8 mouse cellular contexts compared by ENCODE assay signal in the genomic region with DNA sequence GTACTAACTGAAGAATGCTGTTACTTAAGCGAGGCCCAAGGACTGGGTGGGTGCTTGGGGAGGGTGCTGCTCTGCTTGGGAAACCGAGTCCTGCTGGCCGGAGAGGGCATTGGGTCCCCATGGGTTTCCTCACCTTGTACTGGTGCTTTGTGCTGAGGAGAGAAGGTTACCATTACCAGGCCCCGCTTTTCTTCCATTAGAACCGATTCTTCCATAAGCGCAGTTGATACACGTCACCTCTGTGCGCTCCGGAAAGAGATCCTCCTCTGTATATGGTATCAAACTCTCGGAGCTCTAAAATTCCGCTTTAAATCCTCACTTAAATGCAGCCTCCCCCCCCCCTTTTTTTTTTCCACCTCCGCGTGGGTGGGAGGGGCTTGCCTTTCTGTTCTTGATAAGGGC. TPM values are rescaled to one million over a fixed set of nuclear protein-coding genes. Genes with fewer than 3 reads are reported as not detected.
DNase-seq lines count a peak whose midpoint lies in the region; ATAC-seq and TF ChIP-seq lines count a peak whose summit lies in the region.

No protein-coding gene starts in this region.

- 0 out of 2 replicates have a peak, but pooled peaks cover 10% of the 10 kb centered on the region for H3K4me1 ChIP-seq in heart, postnatal 0 days (ENCODE audit: control insufficient read depth, insufficient read depth)
- H3K4me1 ChIP-seq in liver, adult 2 months (ENCODE audit: control insufficient read depth, insufficient read depth, low read length) = peaks cover 4% of the 10 kb centered on the region; the same call in 1 of the 2 replicates

- no peaks in the 10 kb centered on the region for H3K9me3 ChIP-seq in heart, postnatal 0 days (replicated peaks; ENCODE audit: control insufficient read depth, low read length)

- no peak for TF ChIP-seq POLR2A in liver, adult 2 months (IDR thresholded peaks at IDR 0.05; ENCODE audit: extremely low read depth, insufficient read depth, low read length)

- H3K79me2 ChIP-seq in liver, adult 2 months (ENCODE audit: control insufficient read depth, insufficient read depth, low read length) = peaks cover 13% of the 10 kb centered on the region; the same call in 1 of the 2 replicates

- H3K36me3 ChIP-seq in heart, postnatal 0 days (replicated peaks; ENCODE audit: control insufficient read depth, insufficient read depth, low read length) = peaks cover 37% of the 10 kb centered on the region
- H3K36me3 ChIP-seq in liver, adult 2 months (ENCODE audit: control insufficient read depth, insufficient read depth, low read length) = peaks cover 15% of the 10 kb centered on the region

- WGBS in heart, postnatal 0 days = 0% methylated on average over 13 of the region's 13 CpGs
- under 1% methylated on average over 13 of the region's 13 CpGs for WGBS in liver, adult 2 months

- TF ChIP-seq EP300 in heart, postnatal 0 days (IDR thresholded peaks at IDR 0.05; ENCODE audit: low read depth) = no peak

- peak; percentile 15; the same call in 1 of the 2 replicates for ATAC-seq in frontal cortex, adult (ENCODE audit: low TSS enrichment)
- peak; percentile 25; the same call in 1 of the 2 replicates for ATAC-seq in heart, postnatal 0 days (ENCODE audit: insufficient read depth, low read depth)

- no peak for DNase-seq in frontal cortex, postnatal 10 days (ENCODE audit: low spot score in 2 of 2)
- peak; percentile 77 for DNase-seq in 3T3-L1 (ENCODE audit: low read depth, low spot score)
- DNase-seq in c-Kit-positive CD71-positive TER-119-negative erythroid progenitor cells, embryonic 14.5 days (ENCODE audit: low read depth) = peak; percentile 59
- DNase-seq in heart, postnatal 0 days (ENCODE audit: low spot score) = peak; percentile 75
- DNase-seq in liver, adult 2 months (ENCODE audit: extremely low read depth, low read depth, low spot score) = peak; percentile 57
- DNase-seq in right cerebral cortex, adult 18-20 months = peak; percentile 45
- DNase-seq in adrenal gland, postnatal 25 days = no peak

- H3K4me2 ChIP-seq in heart, postnatal 0 days (ENCODE audit: low read depth, low read length) = peak overlapping the region; percentile 66

- H3K9ac ChIP-seq in heart, postnatal 0 days (replicated peaks; ENCODE audit: low read depth, low read length) = peak overlapping the region; percentile 90
- H3K9ac ChIP-seq in liver, adult 2 months (ENCODE audit: low read depth, low read length) = peak overlapping the region; percentile 94

- no peaks in the 10 kb centered on the region for H3K27me3 ChIP-seq in heart, postnatal 0 days (ENCODE audit: control insufficient read depth, insufficient read depth, low read length)
- no peaks in the 10 kb centered on the region for H3K27me3 ChIP-seq in liver, adult 2 months (ENCODE audit: control insufficient read depth, insufficient read depth, low read length)

- H3K27ac ChIP-seq in heart, postnatal 0 days (ENCODE audit: low read depth) = peak overlapping the region; percentile 98
- H3K27ac ChIP-seq in liver, adult 2 months (replicated peaks; ENCODE audit: insufficient read depth, low read depth, low read length) = peak overlapping the region; percentile 80

- H3K4me3 ChIP-seq in heart, postnatal 0 days (ENCODE audit: low read depth, low read length) = peak overlapping the region; percentile 91
- H3K4me3 ChIP-seq in liver, adult 2 months (ENCODE audit: insufficient read depth, low read depth, low read length) = peak overlapping the region; percentile 81

- TF ChIP-seq CTCF in heart, postnatal 0 days (IDR thresholded peaks at IDR 0.05; ENCODE audit: low read depth) = no peak
- no peak for TF ChIP-seq CTCF in liver, adult 2 months (IDR thresholded peaks at IDR 0.05; ENCODE audit: low read depth, low read length)

RNA-seq across cellular contexts. Expression of gene Qrich1, which starts 1.3 kb away (rescaled TPM):
- total RNA-seq in heart, postnatal 0 days (2014; rRNA removed; ENCODE audit: low replicate concordance) = 138 and 154 TPM in 2 replicates
- 52.5 and 55.4 TPM in 2 replicates for polyA plus RNA-seq in heart, postnatal 0 days (2015; fragmentation: Nextera tagmentation; extraction: Ambion mirVana)
- 43.0 and 52.7 TPM in 2 replicates for total RNA-seq in liver, adult 2 months (2014; rRNA removed)
- polyA plus RNA-seq in liver, adult 2 months (2012; rRNA removed) = 50.7 and 54.9 TPM in 2 replicates
- total RNA-seq in adrenal gland, postnatal 25 days (2021) = 126 and 144 TPM in 2 replicates

RNA-seq across cellular contexts. Expression of gene Qars, which starts 10.4 kb away (rescaled TPM):
- 175 and 188 TPM in 2 replicates for total RNA-seq in heart, postnatal 0 days (2014; rRNA removed; ENCODE audit: low replicate concordance)
- 44.7 and 49.2 TPM in 2 replicates for polyA plus RNA-seq in heart, postnatal 0 days (2015; fragmentation: Nextera tagmentation; extraction: Ambion mirVana)
- 69.6 and 70.6 TPM in 2 replicates for total RNA-seq in liver, adult 2 months (2014; rRNA removed)
- 90.2 and 99.4 TPM in 2 replicates for polyA plus RNA-seq in liver, adult 2 months (2012; rRNA removed)
- 221 and 259 TPM in 2 replicates for total RNA-seq in adrenal gland, postnatal 25 days (2021)

RNA-seq across cellular contexts. Expression of gene Usp19, which starts 27.5 kb away (rescaled TPM):
- total RNA-seq in heart, postnatal 0 days (2014; rRNA removed; ENCODE audit: low replicate concordance) = 108 and 136 TPM in 2 replicates
- polyA plus RNA-seq in heart, postnatal 0 days (2015; fragmentation: Nextera tagmentation; extraction: Ambion mirVana) = 34.8 and 38.2 TPM in 2 replicates
- total RNA-seq in liver, adult 2 months (2014; rRNA removed) = 24.3 and 34.1 TPM in 2 replicates
- polyA plus RNA-seq in liver, adult 2 months (2012; rRNA removed) = 51.7 and 80.5 TPM in 2 replicates
- 292 and 314 TPM in 2 replicates for total RNA-seq in adrenal gland, postnatal 25 days (2021)

RNA-seq across cellular contexts. Expression of gene Lamb2, which starts 38.4 kb away (rescaled TPM):
- 161 and 182 TPM in 2 replicates for total RNA-seq in heart, postnatal 0 days (2014; rRNA removed; ENCODE audit: low replicate concordance)
- 44.4 and 50.8 TPM in 2 replicates for polyA plus RNA-seq in heart, postnatal 0 days (2015; fragmentation: Nextera tagmentation; extraction: Ambion mirVana)
- total RNA-seq in liver, adult 2 months (2014; rRNA removed) = 4.0 and 4.8 TPM in 2 replicates
- polyA plus RNA-seq in liver, adult 2 months (2012; rRNA removed) = 2.7 and 5.0 TPM in 2 replicates
- 114 and 134 TPM in 2 replicates for total RNA-seq in adrenal gland, postnatal 25 days (2021)

RNA-seq across cellular contexts. Expression of gene Impdh2, which starts 42.2 kb away (rescaled TPM):
- 69.2 and 87.5 TPM in 2 replicates for total RNA-seq in heart, postnatal 0 days (2014; rRNA removed; ENCODE audit: low replicate concordance)
- 52.6 and 54.7 TPM in 2 replicates for polyA plus RNA-seq in heart, postnatal 0 days (2015; fragmentation: Nextera tagmentation; extraction: Ambion mirVana)
- total RNA-seq in liver, adult 2 months (2014; rRNA removed) = 33.6 and 39.3 TPM in 2 replicates
- 62.5 and 72.8 TPM in 2 replicates for polyA plus RNA-seq in liver, adult 2 months (2012; rRNA removed)
- 66.3 and 95.0 TPM in 2 replicates for total RNA-seq in adrenal gland, postnatal 25 days (2021)

Comparison
In these comparisons a context has a peak if more than half of its experiments do, and no peak if none do; other contexts are left out.
1. DNase-seq: peak in 3T3-L1 (single experiment), c-Kit-positive CD71-positive TER-119-negative erythroid progenitor cells, embryonic 14.5 days (single experiment), heart, postnatal 0 days (single experiment), liver, adult 2 months (single experiment) and right cerebral cortex, adult 18-20 months (single experiment); none in frontal cortex, postnatal 10 days (0 of 2) and adrenal gland, postnatal 25 days (single experiment).